ENCODE assay signal across 8 mouse cellular contexts in the genomic region with DNA sequence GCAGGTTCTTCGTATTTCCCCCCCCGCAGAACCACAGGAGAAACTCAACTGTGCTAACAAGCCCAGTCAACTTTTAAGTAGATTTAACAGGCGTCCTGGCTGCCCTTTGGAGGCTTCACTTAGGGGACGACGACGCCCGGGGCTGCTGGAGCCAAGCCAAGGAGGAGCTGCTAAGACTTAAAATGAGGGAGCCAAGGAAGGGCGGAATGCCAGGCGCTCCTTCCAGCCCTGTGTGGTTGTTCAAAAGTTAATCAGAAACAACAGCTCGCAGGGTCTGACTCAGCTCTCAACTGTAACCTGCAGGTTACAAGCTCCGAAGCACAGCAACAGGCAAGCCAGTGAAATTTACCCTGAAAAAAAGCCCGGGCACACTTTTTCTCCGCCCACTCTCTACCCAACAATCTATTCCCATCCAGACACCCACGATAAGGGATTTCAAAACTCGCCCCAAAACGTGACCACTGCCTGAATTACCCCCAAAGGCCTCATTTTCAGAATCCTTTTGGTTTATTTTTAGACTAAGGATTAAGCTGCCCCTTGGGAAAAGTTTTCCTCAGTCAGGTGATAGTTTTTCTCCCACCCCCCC. TPM values are rescaled to one million over a fixed set of nuclear protein-coding genes. Genes with fewer than 3 reads are reported as not detected.
DNase-seq lines count a peak whose midpoint lies in the region; ATAC-seq and TF ChIP-seq lines count a peak whose summit lies in the region.

No protein-coding gene starts in this region.

- ATAC-seq in erythroid progenitor cell, adult 5-6 weeks (replicated peaks; ENCODE audit: low FRiP score, poor library complexity, severe bottlenecking): peak; percentile 56
- ATAC-seq in heart, embryonic 11.5 days (replicated peaks; ENCODE audit: insufficient number of reproducible peaks, low FRiP score, low TSS enrichment): no peak
- peak; percentile 54 for ATAC-seq in kidney, embryonic 15.5 days (replicated peaks; ENCODE audit: low FRiP score)
- ATAC-seq in liver, embryonic 15.5 days (ENCODE audit: insufficient read depth): peak; percentile 8; the same call in 1 of the 2 replicates
- peak; percentile 7; the same call in 1 of the 2 replicates for ATAC-seq in neural tube, embryonic 12.5 days (ENCODE audit: low FRiP score, low read depth)

- DNase-seq in B cell, adult 2 months: peak; percentile 39 to 43
- DNase-seq in telencephalon, adult 2 months (ENCODE audit: low read depth, low spot score): peak; percentile 41

- no peaks in the 10 kb centered on the region for H3K9me3 ChIP-seq in heart, embryonic 11.5 days (replicated peaks; ENCODE audit: control insufficient read depth, low read length)
- no peaks in the 10 kb centered on the region for H3K9me3 ChIP-seq in kidney, embryonic 15.5 days (replicated peaks)
- no peaks in the 10 kb centered on the region for H3K9me3 ChIP-seq in liver, embryonic 15.5 days (replicated peaks)
- H3K9me3 ChIP-seq in neural tube, embryonic 12.5 days: no peaks in the 10 kb centered on the region

- H3K4me2 ChIP-seq in heart, embryonic 11.5 days: peak overlapping the region; percentile 77
- H3K4me2 ChIP-seq in kidney, embryonic 15.5 days: peak overlapping the region; percentile 88
- H3K4me2 ChIP-seq in liver, embryonic 15.5 days: peak overlapping the region; percentile 95
- peak overlapping the region; percentile 88 for H3K4me2 ChIP-seq in neural tube, embryonic 12.5 days (replicated peaks)

- H3K4me3 ChIP-seq in bone marrow macrophage, adult 2 months (ENCODE audit: insufficient read depth, low read length): peak overlapping the region; percentile 84
- peak overlapping the region; percentile 89 for H3K4me3 ChIP-seq in heart, embryonic 11.5 days (ENCODE audit: low read depth, low read length)
- H3K4me3 ChIP-seq in kidney, embryonic 15.5 days (replicated peaks): peak overlapping the region; percentile 68
- H3K4me3 ChIP-seq in liver, embryonic 15.5 days (replicated peaks): peak overlapping the region; percentile 96
- H3K4me3 ChIP-seq in neural tube, embryonic 12.5 days: peak overlapping the region; percentile 83

- H3K27ac ChIP-seq in bone marrow macrophage, adult 2 months (ENCODE audit: insufficient read depth, low read depth, low read length): peak overlapping the region; percentile 76
- peak overlapping the region; percentile 93 for H3K27ac ChIP-seq in heart, embryonic 11.5 days (ENCODE audit: low read depth, low read length)
- H3K27ac ChIP-seq in kidney, embryonic 15.5 days: peak overlapping the region; percentile 98
- H3K27ac ChIP-seq in liver, embryonic 15.5 days (replicated peaks): peak overlapping the region; percentile 91
- H3K27ac ChIP-seq in neural tube, embryonic 12.5 days: peak overlapping the region; percentile 26; the same call in 1 of the 2 replicates

- WGBS in heart, embryonic 11.5 days (ENCODE audit: insufficient replicate concordance): 0% methylated on average over 16 of the region's 16 CpGs
- under 1% methylated on average over 16 of the region's 16 CpGs for WGBS in kidney, embryonic 15.5 days
- whole genome bisulfite sequencing in liver, embryonic 15.5 days (ENCODE audit: insufficient replicate concordance): under 1% methylated on average over 16 of the region's 16 CpGs
- WGBS in neural tube, embryonic 12.5 days: under 1% methylated on average over 16 of the region's 16 CpGs

- TF ChIP-seq POLR2A in bone marrow macrophage, adult 2 months (IDR thresholded peaks at IDR 0.05; ENCODE audit: borderline replicate concordance, low read depth, low read length): no peak

- H3K9ac ChIP-seq in heart, embryonic 11.5 days (ENCODE audit: low read depth, low read length): peak overlapping the region; percentile 92
- peak overlapping the region; percentile 60 for H3K9ac ChIP-seq in kidney, embryonic 15.5 days
- H3K9ac ChIP-seq in liver, embryonic 15.5 days: peak overlapping the region; percentile 64
- peak overlapping the region; percentile 78 for H3K9ac ChIP-seq in neural tube, embryonic 12.5 days

- TF ChIP-seq CTCF in bone marrow macrophage, adult 2 months (IDR thresholded peaks at IDR 0.05; ENCODE audit: low read depth, low read length): 0 out of 2 replicates have a peak, but pooled peaks have one; percentile 5

- H3K4me1 ChIP-seq in bone marrow macrophage, adult 2 months (ENCODE audit: control insufficient read depth, insufficient read depth, low read length): peaks cover 15% of the 10 kb centered on the region
- peaks cover 19% of the 10 kb centered on the region for H3K4me1 ChIP-seq in heart, embryonic 11.5 days (ENCODE audit: control insufficient read depth, insufficient read depth, low read length)
- H3K4me1 ChIP-seq in kidney, embryonic 15.5 days: peaks cover 25% of the 10 kb centered on the region
- peaks cover 36% of the 10 kb centered on the region for H3K4me1 ChIP-seq in liver, embryonic 15.5 days (replicated peaks)
- peaks cover 21% of the 10 kb centered on the region for H3K4me1 ChIP-seq in neural tube, embryonic 12.5 days

- no peaks in the 10 kb centered on the region for H3K27me3 ChIP-seq in heart, embryonic 11.5 days (ENCODE audit: control insufficient read depth, insufficient read depth, low read length)
- H3K27me3 ChIP-seq in kidney, embryonic 15.5 days: no peaks in the 10 kb centered on the region
- no peaks in the 10 kb centered on the region for H3K27me3 ChIP-seq in liver, embryonic 15.5 days
- H3K27me3 ChIP-seq in neural tube, embryonic 12.5 days (replicated peaks): no peaks in the 10 kb centered on the region

- H3K36me3 ChIP-seq in heart, embryonic 11.5 days (ENCODE audit: control insufficient read depth, insufficient read depth, low read length): no peaks in the 10 kb centered on the region; the same call in 1 of the 2 replicates
- no peaks in the 10 kb centered on the region for H3K36me3 ChIP-seq in kidney, embryonic 15.5 days
- H3K36me3 ChIP-seq in liver, embryonic 15.5 days (replicated peaks): 0 out of 2 replicates have a peak, but pooled peaks cover 2% of the 10 kb centered on the region
- H3K36me3 ChIP-seq in neural tube, embryonic 12.5 days: no peaks in the 10 kb centered on the region

RNA-seq across cellular contexts. Expression of a gene that starts 1.5 kb away (rescaled TPM):
- 70.7 and 71.6 TPM in 2 replicates for polyA plus RNA-seq in bone marrow macrophage, adult 2 months (2012; ENCODE audit: insufficient read depth, insufficient read length, missing spikeins)
- total RNA-seq in erythroid progenitor cell, adult 5-6 weeks (2015; ENCODE audit: low replicate concordance): 50.7 and 61.6 TPM in 2 replicates
- total RNA-seq in erythroid progenitor cell, adult 5-6 weeks (2017; ENCODE audit: low replicate concordance): 42.7 and 49.0 TPM in 2 replicates
- polyA plus RNA-seq in heart, embryonic 11.5 days (2014; fragmentation: Nextera tagmentation; extraction: Ambion mirVana): 105 and 125 TPM in 2 replicates
- 106 and 109 TPM in 2 replicates for polyA plus RNA-seq in kidney, embryonic 15.5 days (2015; fragmentation: Nextera tagmentation; extraction: Ambion mirVana)
- 51.1 and 54.3 TPM in 2 replicates for polyA plus RNA-seq in liver, embryonic 15.5 days (2015; fragmentation: Nextera tagmentation; extraction: Ambion mirVana)
- 78.5 and 80.2 TPM in 2 replicates for polyA plus RNA-seq in neural tube, embryonic 12.5 days (2016; fragmentation: Nextera tagmentation; extraction: Ambion mirVana)

RNA-seq across cellular contexts. Expression of a gene that starts 39.8 kb away (rescaled TPM):
- polyA plus RNA-seq in bone marrow macrophage, adult 2 months (2012; ENCODE audit: insufficient read depth, insufficient read length, missing spikeins): 18.8 and 19.7 TPM in 2 replicates
- total RNA-seq in erythroid progenitor cell, adult 5-6 weeks (2015; ENCODE audit: low replicate concordance): 302 and 312 TPM in 2 replicates
- 397 and 477 TPM in 2 replicates for total RNA-seq in erythroid progenitor cell, adult 5-6 weeks (2017; ENCODE audit: low replicate concordance)
- polyA plus RNA-seq in heart, embryonic 11.5 days (2014; fragmentation: Nextera tagmentation; extraction: Ambion mirVana): 60.1 and 63.6 TPM in 2 replicates
- 48.2 and 48.4 TPM in 2 replicates for polyA plus RNA-seq in kidney, embryonic 15.5 days (2015; fragmentation: Nextera tagmentation; extraction: Ambion mirVana)
- polyA plus RNA-seq in liver, embryonic 15.5 days (2015; fragmentation: Nextera tagmentation; extraction: Ambion mirVana): 48.7 and 55.6 TPM in 2 replicates
- 33.7 and 33.8 TPM in 2 replicates for polyA plus RNA-seq in neural tube, embryonic 12.5 days (2016; fragmentation: Nextera tagmentation; extraction: Ambion mirVana)

RNA-seq across cellular contexts. Expression of a gene that starts 40.0 kb away (rescaled TPM):
- 26.5 and 28.3 TPM in 2 replicates for polyA plus RNA-seq in bone marrow macrophage, adult 2 months (2012; ENCODE audit: insufficient read depth, insufficient read length, missing spikeins)
- 59.5 and 60.5 TPM in 2 replicates for total RNA-seq in erythroid progenitor cell, adult 5-6 weeks (2015; ENCODE audit: low replicate concordance)
- total RNA-seq in erythroid progenitor cell, adult 5-6 weeks (2017; ENCODE audit: low replicate concordance): 97.0 and 126 TPM in 2 replicates
- 129 and 130 TPM in 2 replicates for polyA plus RNA-seq in heart, embryonic 11.5 days (2014; fragmentation: Nextera tagmentation; extraction: Ambion mirVana)
- polyA plus RNA-seq in kidney, embryonic 15.5 days (2015; fragmentation: Nextera tagmentation; extraction: Ambion mirVana): 165 and 178 TPM in 2 replicates
- polyA plus RNA-seq in liver, embryonic 15.5 days (2015; fragmentation: Nextera tagmentation; extraction: Ambion mirVana): 75.4 and 79.3 TPM in 2 replicates
- polyA plus RNA-seq in neural tube, embryonic 12.5 days (2016; fragmentation: Nextera tagmentation; extraction: Ambion mirVana): 122 and 124 TPM in 2 replicates

Comparison
In these comparisons a context has a peak if more than half of its experiments do, and no peak if none do; other contexts are left out.
1. H3K27ac ChIP-seq: peak in every context shown above with its lines; median percentile 98 in kidney, embryonic 15.5 days; 93 in heart, embryonic 11.5 days; 91 in liver, embryonic 15.5 days; 76 in bone marrow macrophage, adult 2 months; 26 in neural tube, embryonic 12.5 days.